In genomic region chr11:51422713-51423112, GRCm38 (mm10) we compare ENCODE assay signal across 20 mouse cellular contexts.
A peak's percentile ranks its signal among the peaks of the same experiment; 100 is the strongest.
DNase-seq lines count a peak whose midpoint lies in the region; TF ChIP-seq lines count a peak whose summit lies in the region.
"Had no signal": no experiment of that assay in that cellular context is flagged by ENCODE, and none has a peak within 500 bp of the region (broad histone marks: within the 10 kb centered on the region; RNA-seq: fewer than 3 reads in every experiment).

No protein-coding gene starts in this region.

- H3K27me3 ChIP-seq in limb, embryonic 10.5 days (ENCODE audit: low read depth, poor library complexity, severe bottlenecking) = no peaks in the 10 kb centered on the region
- H3K27me3 ChIP-seq: forebrain, embryonic 12.5 days; forebrain, embryonic 15.5 days; hindbrain, embryonic 13.5 days had no signal

- no peak for TF ChIP-seq POLR2A in lung, adult 2 months (IDR thresholded peaks at IDR 0.05; ENCODE audit: borderline replicate concordance, extremely low read depth, low read depth, low read length)

- no peak for TF ChIP-seq CTCF in lung, adult 2 months (IDR thresholded peaks at IDR 0.05; ENCODE audit: insufficient read depth, low read length)

- H3K4me3 ChIP-seq in lung, adult 2 months (replicated peaks; ENCODE audit: extremely low read depth, low read depth, low read length) = no peak overlapping the region
- H3K4me3 ChIP-seq in limb, embryonic 10.5 days = no peak overlapping the region
- H3K4me3 ChIP-seq: forebrain, embryonic 12.5 days; forebrain, embryonic 15.5 days; hindbrain, embryonic 10.5 days; hindbrain, embryonic 13.5 days had no signal

- H3K9me3 ChIP-seq in limb, embryonic 10.5 days (replicated peaks) = no peaks in the 10 kb centered on the region
- H3K9me3 ChIP-seq: forebrain, embryonic 12.5 days; forebrain, embryonic 15.5 days; G1E; hindbrain, embryonic 10.5 days; hindbrain, embryonic 13.5 days had no signal

- intact Hi-C loops in heart, postnatal 10 days (cut with DNase I) = no loop called here

- H3K27ac ChIP-seq in limb, embryonic 10.5 days = peak overlapping the region; percentile 66
- H3K27ac ChIP-seq: forebrain, embryonic 12.5 days; forebrain, embryonic 15.5 days; hindbrain, embryonic 10.5 days; hindbrain, embryonic 13.5 days had no signal

- H3K36me3 ChIP-seq in limb, embryonic 10.5 days = no peaks in the 10 kb centered on the region
- H3K36me3 ChIP-seq: forebrain, embryonic 12.5 days; forebrain, embryonic 15.5 days; G1E; hindbrain, embryonic 10.5 days; hindbrain, embryonic 13.5 days had no signal

- 43% methylated on average over 14 of the region's 14 CpGs for WGBS in lung, adult 2 months
- 77% methylated on average over 14 of the region's 14 CpGs for WGBS in limb, embryonic 10.5 days

- peak; percentile 92 for DNase-seq in heart, adult 11 months
- no peak for DNase-seq in heart, postnatal 10 days
- peak; percentile 46 for DNase-seq in lung, postnatal 36 days
- DNase-seq in lung, adult 2 months = no peak
- DNase-seq in limb, embryonic 10.5 days (ENCODE audit: low spot score) = no peak
- no peak for DNase-seq in spleen, adult 12 weeks (ENCODE audit: low spot score)
- DNase-seq: adrenal gland, postnatal 10 days; adrenal gland, postnatal 36 days; B cell, adult 2 months; cerebellum, adult 18-20 months; cerebellum, adult 9-10 months; cerebellum, postnatal 14 days; gastrocnemius, postnatal 10 days; gastrocnemius, postnatal 36 days; heart, postnatal 36 days had no signal

- H3K4me1 ChIP-seq in lung, adult 2 months (ENCODE audit: control insufficient read depth, insufficient read depth, low read length) = no peaks in the 10 kb centered on the region
- peaks cover 85% of the 10 kb centered on the region for H3K4me1 ChIP-seq in limb, embryonic 10.5 days
- H3K4me1 ChIP-seq: forebrain, embryonic 15.5 days had no signal

Comparison
In these comparisons a context has a peak if more than half of its experiments do, and no peak if none do; other contexts are left out.
1. DNase-seq: peak in heart, adult 11 months (single experiment) and lung, postnatal 36 days (single experiment); none in heart, postnatal 10 days (0 of 2), lung, adult 2 months (single experiment), limb, embryonic 10.5 days (single experiment) and spleen, adult 12 weeks (single experiment).